Mouse (Mus musculus): Measurements from ENCODE around the gene Gm28710.

Gm28710 gene

DNA sequence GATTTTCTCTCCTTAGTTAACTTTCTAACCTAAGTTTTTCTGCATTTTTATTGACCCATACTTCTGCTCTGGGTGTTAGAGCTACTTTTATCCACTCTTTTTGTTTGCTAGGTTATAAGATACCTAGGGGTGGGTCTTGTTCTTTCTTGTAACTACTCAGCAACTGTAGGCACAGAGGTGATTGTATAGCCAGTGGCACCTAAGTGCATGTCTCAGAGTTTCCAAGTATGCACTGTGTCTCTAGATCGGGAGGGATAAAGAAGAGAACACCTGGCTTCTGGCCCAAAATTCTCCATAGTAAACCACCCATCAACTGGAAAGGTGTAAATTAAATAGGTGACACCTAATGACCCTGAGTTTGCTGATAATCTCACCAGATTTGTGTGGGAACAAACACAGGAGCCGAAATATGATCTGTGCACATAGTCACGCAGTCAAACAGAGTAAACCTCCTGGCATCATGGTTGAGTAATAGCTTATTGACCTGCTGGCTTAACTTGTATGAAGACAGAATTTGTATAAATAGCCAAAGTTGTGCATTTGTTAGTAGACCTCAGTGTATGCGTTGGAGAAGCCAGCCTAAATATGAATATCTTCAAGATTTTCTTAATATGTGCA lies at the start of gene Gm28710:
Gm28710 (plus strand) TSS at position 568 of the 618 bp plus-strand sequence.
- DNase-seq, result no peak

DNA sequence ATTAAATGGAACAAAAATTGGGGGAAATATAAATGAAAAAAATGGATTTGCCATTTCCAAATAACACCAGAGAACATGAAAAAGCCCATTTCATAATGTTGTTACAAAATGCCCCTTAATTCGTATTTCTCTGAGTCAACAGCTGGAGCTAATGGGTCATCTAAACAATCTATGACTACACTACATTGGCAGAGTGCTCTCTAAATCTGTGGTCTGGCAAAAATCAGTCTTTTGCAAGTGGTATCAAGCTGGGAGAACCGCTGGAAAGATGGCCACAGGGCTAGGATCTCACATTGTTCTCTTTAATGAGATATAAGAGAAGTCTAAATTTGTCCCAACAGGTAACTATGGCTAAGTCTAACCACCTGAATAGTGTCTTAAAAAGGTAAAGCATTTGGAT lies 14.4 kb upstream of the Gm28710 start:
- DNase-seq, result no peak

DNA sequence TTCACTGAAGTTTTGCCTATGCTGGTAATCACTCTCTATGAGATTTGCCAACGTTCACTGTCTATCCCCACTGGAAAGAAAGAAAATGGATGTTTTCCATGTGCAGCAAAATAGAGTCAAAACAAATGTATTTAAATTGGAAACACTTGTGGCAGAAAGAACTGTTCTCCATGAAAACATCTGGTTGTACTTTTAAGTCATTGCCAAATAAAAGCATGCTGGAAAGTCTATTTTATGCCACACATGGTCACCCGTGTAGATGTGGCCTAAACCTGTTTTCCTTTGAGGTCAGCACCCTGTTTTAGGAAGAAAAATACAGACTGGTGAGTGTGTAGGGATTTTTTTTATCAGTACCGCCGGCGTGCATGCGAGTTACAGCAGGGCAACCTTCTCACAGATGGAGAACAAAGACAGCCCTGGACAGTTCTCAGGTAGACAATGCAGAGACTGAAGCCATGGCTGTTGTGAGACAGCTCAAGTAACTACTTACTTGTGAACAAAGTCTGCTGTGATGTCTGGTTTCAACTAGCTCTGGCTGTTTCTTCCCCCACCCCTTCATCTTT lies 12.9 kb upstream of the Gm28710 start:
- DNase-seq, result no peak

DNA sequence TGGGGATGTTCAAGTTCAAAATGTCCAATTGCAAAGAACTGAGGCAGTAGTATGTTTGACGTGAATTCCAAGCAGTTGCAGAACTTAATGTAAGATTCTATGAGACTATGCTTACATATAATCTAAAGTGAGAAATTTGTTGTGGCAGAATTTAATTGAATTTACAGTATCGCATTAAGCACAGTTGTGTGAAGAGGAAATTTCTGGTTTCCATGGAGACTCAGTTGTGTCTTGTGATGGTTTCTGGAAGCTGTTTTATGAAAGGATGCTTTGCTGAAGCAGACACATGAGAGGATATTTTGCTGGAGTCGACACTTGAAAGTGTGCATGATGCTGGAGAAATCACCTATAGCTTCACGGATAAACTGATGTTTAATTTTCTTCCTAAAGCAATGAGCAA lies 6.0 kb upstream of the Gm28710 start:
- no peak for DNase-seq

DNA sequence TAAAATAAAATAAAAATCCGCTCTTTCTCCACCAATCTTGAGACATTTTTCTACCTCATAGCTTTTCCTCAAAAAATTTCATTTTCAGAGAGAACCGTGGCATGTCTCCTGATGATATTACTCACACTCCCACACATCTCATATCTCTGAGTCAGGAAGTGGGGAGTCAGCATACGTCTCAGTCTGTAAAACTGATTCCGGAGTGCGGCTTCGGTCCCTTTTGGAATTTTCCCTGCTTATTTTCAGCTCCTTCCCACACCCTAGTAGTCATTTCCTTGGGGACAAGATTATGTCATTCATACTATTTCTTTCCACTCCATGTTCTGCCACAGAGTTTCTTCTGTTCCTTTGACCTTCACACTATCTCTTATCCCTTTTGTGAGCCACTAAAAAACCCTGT lies 3.4 kb downstream of the Gm28710 start:
- no peak for DNase-seq

DNA sequence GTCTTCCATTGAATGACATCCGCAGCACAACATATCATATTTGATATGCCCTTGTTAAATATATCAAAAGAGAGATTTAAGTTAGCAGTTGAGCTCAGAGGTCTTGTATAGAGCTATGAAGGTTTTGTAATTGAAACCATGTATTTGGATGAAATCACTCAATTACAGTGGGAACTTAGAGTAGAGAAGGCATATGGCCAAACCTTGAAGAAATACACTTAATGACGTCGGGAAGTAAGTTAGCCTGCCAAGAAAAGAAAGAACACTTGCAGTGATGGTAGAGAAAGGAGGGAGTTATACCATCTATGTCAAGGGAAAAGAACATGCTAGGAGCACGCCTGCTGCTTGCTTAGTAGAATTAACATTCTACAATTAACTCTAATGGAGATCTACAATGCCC lies 11.1 kb downstream of the Gm28710 start:
- no peak for DNase-seq

DNA sequence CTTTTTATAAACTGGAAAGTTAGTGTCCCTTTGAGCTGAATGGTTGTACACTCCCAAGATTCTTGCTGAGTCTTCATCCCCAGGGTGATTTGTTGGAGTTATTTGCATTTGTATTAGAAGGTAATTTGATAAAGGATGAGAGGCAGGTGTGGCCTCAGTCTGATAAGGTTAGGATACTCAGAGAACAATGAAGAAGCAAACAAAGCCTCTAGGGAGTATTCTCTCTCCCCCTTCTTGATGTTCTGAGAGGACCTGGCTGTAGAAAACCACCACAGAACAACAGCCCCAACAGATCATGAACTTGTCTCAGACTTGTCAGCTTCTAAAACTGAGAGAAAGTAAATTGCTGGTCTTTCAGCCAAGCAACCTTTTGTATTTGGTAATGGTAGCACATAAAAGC lies 47.4 kb downstream of the Gm28710 start:
- no peak for DNase-seq

DNA sequence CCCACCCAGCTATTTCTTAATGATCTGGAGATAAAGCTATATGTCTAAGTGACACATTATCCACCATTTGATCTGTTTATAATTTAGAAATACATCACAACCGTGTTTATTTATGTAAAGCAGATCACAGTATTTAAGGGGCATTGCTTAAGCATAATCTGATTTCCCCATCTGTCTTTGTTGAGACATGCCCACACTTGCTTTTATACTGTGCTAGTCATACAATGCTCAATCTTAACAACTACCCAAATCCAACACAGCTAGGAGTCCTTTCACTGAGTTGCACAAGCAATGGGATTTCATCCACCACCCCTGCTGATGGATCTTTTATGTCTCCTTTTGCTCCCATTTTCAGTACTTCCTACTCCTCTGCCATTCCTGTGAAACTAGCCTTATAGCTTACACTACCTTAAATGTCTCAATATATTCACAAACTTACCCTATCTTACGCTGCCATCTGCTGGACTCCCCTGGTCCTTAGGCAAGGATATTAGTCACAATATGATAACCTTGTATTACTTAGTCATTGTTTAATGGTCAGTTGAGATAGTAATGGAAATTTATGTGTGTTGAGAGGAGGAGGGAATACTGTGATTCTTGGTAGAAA lies 77.8 kb downstream of the Gm28710 start:
- DNase-seq, result peak; percentile 44

DNA sequence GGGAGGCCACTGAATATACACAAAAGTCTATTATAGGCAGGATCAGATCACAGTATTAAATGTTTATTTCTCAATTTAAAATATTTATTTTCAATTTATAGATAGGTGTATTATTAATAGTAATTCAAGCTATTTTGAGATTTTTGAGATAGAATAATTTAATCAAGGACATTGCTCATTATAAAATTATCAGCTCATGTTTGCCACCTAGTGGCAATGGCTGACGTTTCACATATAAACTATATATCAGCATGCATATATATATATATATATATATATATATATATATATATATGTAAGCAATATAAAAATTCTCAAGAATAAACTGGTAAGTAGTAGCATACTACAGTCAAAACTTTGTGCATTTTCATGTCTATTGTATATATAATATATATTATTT lies 102.6 kb downstream of the Gm28710 start:
- DNase-seq, result no peak

DNA sequence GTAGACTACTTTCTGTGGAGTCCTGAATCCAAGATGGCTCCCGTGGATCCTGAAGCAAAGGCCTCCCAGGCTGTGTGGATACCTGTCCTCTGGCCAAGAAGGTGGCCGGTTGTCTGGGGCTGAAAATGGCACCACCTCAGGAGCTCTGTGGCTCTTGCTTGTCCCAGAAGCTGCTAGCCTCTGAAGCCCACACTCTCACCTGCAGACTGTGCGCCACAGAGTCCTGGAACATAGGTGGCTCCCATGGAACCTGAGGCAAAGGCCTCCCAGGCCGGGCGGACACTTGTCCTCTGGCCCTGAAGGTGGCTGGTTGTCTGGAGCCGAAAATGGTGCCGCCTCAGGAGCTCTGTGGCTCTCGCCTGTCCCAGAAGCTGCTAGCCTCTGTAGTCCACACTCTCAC lies 128.2 kb downstream of the Gm28710 start:
- DNase-seq, result no peak

DNA sequence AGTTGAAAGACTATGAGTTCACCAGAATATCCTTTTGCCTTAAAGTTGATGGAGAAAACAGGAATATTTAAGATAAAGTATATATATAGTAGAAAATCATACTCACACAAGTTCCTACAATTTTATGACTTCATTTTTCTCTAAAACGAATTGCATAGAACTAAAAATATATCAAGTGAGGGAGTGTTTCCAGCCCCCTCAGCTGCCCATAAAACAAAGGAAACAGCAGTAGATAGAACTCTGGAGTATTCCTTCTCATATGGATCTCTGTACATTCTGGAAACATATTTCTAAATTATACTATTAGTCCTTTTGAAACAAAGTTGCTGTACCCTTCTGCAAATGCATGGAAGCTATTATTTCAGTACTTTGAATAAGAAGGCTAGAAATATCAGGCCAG lies 130.9 kb downstream of the Gm28710 start:
- no peak for DNase-seq

All from kidney, postnatal 14 days (tissue).